Mouse (Mus musculus): ENCODE results near the gene Asic1. TPM values are rescaled to one million over a fixed set of nuclear protein-coding genes. Genes with fewer than 3 reads are reported as not detected.

The Asic1 gene
- polyA plus RNA-seq (2015; fragmentation: Nextera tagmentation; extraction: Ambion mirVana): 0.63 and 0.87 TPM in 2 replicates

GRCm38 (mm10) chr15:99670154-99670821 is at the start of gene Asic1:
TSS of gene Asic1 (plus strand) at chr15:99670368.

GRCm38 (mm10) chr15:99651163-99651872 is 18.9 kb upstream of the Asic1 start, which contains the start of gene Racgap1:
TSS of gene Racgap1 (minus strand) at chr15:99651656.

GRCm38 (mm10) chr15:99701999-99702900 is 32.1 kb downstream of the Asic1 start, which contains the start of gene Smarcd1:
TSS of gene Smarcd1 (plus strand) at chr15:99702129.

DNA sequence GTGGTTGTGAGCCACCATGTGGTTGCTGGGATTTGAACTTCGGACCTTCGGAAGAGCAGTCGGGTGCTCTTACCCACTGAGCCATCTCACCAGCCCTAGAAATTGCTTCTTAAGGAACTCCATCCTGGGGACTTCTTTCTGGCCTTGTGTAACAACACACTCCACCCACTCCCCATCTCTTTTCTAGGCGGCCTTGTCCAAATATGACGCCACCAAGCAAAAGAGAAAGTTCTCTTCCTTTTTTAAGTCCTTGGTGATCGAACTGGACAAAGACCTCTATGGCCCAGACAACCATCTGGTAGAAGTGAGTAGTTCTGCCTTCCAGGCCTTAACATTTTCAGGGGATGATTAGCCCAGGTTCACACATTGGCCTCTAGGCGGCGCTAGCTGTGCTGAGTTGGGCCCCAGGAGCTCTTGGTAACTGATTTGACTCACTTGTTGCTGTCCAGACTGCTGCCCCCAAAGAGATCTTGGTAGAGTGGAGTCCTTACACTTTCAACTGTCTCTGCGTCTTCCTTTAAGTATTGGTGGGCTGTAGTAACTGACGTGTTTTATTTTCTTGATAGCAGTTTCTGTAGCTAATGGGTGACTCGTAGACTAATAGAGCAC is 35.4 kb downstream of the Asic1 start, which contains the start of gene Gm17349:
Gm17349 (minus strand) TSS at position 51 of the 609 bp plus-strand sequence.

GRCm38 (mm10) chr15:99717386-99718334 is 47.5 kb downstream of the Asic1 start, which contains the start of gene Gpd1:
TSS of gene Gpd1 (plus strand) at chr15:99717515.

DNA sequence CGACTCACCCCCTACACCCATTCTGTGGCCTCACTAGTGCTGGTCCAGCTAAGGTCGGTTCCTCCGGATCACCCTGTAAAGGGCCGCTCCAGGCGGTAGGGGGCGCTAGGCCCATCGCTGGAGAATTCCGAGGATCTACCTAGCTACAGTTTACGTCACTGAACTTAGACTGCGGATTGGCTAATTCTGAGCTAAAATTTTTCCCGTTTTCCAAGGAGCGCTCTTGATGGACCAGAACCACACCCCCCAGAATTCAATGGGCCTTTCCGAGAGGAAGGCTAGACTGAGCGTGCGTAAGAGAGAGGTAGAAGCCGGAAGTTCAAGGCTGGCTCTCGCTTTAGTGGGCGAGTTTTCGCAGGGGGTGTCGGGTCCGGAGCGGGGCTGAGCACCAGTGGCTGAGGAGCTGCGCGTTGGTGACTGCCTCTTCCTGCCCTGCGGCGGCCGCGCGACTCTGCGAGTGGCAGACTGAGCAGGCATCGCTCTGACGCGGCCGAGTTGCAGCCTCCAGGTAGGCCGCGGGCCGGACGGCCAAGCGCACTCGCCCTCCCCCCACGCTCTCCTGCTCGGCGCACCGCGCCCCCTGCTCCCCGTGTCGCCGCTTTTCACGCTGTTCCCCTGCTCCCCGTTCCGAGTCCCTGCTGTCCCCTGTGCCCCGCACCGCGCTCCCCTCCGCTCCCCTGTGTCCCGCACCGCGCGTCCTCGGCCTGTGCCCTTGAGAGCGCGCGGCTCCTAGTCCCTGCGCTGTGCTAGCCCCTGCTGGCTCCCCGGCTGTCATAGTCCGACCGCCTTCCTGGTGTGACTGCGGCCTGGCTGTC is 55.4 kb downstream of the Asic1 start, which contains the start of gene Cox14:
Cox14 (plus strand) TSS at position 278 of the 815 bp plus-strand sequence.

Other genes starting within 250 kb of the Asic1 start
- 6.8 and 7.2 TPM in 2 replicates for gene Nckap5l, start 212.6 kb upstream of the Asic1 start, polyA plus RNA-seq (2015; fragmentation: Nextera tagmentation; extraction: Ambion mirVana)
- gene Bcdin3d, start 195.6 kb upstream of the Asic1 start, polyA plus RNA-seq (2015; fragmentation: Nextera tagmentation; extraction: Ambion mirVana): 11.0 and 11.6 TPM in 2 replicates
- gene Faim2, start 142.2 kb upstream of the Asic1 start, polyA plus RNA-seq (2015; fragmentation: Nextera tagmentation; extraction: Ambion mirVana): not detected in 2 replicates
- 0.19 TPM in 1 of 2 replicates, not detected in the other for gene Aqp2, start 91.3 kb upstream of the Asic1 start, polyA plus RNA-seq (2015; fragmentation: Nextera tagmentation; extraction: Ambion mirVana)
- gene Aqp5, start 79.6 kb upstream of the Asic1 start, polyA plus RNA-seq (2015; fragmentation: Nextera tagmentation; extraction: Ambion mirVana): 0.22 TPM in 1 of 2 replicates, not detected in the other
- not detected in 2 replicates for gene Aqp6, start 69.0 kb upstream of the Asic1 start, polyA plus RNA-seq (2015; fragmentation: Nextera tagmentation; extraction: Ambion mirVana)
- 24.8 and 27.4 TPM in 2 replicates for gene Racgap1, start 18.7 kb upstream of the Asic1 start, polyA plus RNA-seq (2015; fragmentation: Nextera tagmentation; extraction: Ambion mirVana)
- gene Smarcd1, start 31.8 kb downstream of the Asic1 start, polyA plus RNA-seq (2015; fragmentation: Nextera tagmentation; extraction: Ambion mirVana): 8.8 and 10.3 TPM in 2 replicates
- gene Gm17349, start 35.1 kb downstream of the Asic1 start, polyA plus RNA-seq (2015; fragmentation: Nextera tagmentation; extraction: Ambion mirVana): not detected in 2 replicates
- 134 and 236 TPM in 2 replicates for gene Gpd1, start 47.1 kb downstream of the Asic1 start, polyA plus RNA-seq (2015; fragmentation: Nextera tagmentation; extraction: Ambion mirVana)
- 330 and 351 TPM in 2 replicates for gene Cox14, start 55.2 kb downstream of the Asic1 start, polyA plus RNA-seq (2015; fragmentation: Nextera tagmentation; extraction: Ambion mirVana)
- gene Cers5, start 102.5 kb downstream of the Asic1 start, polyA plus RNA-seq (2015; fragmentation: Nextera tagmentation; extraction: Ambion mirVana): 27.7 and 33.8 TPM in 2 replicates
- gene Lima1, start 205.1 kb downstream of the Asic1 start, polyA plus RNA-seq (2015; fragmentation: Nextera tagmentation; extraction: Ambion mirVana): 35.0 and 35.3 TPM in 2 replicates